Mouse (Mus musculus) kidney, postnatal 10 days (tissue): ENCODE measurements around the gene Armc7.
"Not testable (repeated sequence)": the region's sequence is repeated elsewhere in the genome, so short reads cannot be mapped to it uniquely, and the experiment has no call there.

Experiments used
- DNase-seq: peaks from one replicate; pipeline ENCODE4 v3.0.0; 2021; ENCODE audit warnings: mixed read lengths

The Armc7 gene

DNA sequence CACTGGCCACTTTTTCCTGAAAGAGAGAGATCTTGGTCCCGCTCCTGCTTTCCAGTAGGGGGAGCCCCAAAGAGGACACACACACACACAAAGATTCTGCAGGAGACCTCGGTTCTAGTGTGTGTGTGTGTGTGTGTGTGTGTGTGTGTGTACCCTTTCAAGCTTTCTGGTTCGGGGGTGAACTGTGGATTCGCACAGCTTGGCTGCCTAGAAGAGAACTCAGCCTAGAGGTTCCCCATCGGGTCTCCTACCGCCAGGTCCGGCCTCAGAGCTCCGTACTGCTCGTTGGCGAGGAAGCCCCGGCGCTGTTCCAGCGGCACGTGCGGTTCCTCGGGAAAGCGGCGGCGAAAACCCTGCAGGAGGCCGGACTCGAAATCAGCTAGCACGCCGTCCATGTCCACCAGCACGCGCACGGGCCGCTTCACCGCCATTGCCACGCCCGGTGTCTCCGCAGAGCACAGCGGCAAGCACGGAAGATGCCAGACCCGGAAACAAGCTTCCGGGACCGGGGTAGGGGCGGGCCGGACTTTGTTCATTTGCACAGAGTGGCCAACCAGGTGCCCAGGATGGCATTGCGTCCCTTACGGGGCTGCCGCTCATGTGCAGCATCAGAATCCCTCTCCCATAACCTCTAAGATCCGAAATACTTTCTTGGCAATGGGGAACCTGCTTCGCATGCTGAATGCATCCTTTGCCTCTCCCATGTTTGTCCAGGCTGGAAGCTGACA is 16.1 kb downstream of the Armc7 start, which contains the start of gene Nt5c:
TSS of gene Nt5c (minus strand) at position 507 of the 728 bp plus-strand sequence.
- DNase-seq = peak; percentile 86

DNA sequence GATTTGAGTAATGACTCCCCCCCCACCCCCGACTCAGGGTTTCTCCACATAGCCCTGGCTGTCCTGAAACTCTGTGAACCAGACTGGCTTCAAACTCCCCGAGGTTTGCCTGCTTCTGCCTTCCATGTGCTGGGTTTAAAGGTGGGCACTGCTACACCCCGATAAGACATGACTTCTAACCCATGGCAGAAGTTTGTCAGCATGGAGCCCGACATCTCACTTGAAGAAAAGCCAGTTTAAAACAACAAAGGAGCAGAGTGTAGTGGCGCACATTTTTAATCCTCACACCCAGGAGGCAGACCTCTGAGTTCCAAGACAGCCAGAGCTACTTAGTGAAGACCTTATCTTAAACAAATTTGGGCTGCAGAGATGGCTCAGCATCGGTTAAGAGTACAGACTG is 16.9 kb downstream of the Armc7 start:
- DNase-seq = no peak

DNA sequence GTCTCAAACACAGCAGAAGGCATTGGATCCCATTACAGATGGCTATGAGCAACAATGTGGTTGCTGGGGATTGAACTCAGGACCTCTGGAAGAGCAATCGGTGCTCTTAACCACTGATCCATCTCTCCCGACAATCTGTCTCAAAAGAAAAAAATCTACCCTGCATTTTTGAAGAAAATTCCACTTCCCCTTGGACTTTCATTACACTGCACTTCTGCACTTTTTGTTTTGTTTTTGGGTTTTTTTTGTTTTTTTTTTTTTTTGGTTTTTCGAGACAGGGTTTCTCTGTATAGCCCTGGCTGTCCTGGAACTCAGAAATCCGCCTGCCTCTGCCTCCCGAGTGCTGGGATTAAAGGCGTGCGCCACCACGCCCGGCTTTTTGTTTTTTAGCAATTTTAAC is 21.1 kb downstream of the Armc7 start:
- not testable (repeated sequence) for DNase-seq

DNA sequence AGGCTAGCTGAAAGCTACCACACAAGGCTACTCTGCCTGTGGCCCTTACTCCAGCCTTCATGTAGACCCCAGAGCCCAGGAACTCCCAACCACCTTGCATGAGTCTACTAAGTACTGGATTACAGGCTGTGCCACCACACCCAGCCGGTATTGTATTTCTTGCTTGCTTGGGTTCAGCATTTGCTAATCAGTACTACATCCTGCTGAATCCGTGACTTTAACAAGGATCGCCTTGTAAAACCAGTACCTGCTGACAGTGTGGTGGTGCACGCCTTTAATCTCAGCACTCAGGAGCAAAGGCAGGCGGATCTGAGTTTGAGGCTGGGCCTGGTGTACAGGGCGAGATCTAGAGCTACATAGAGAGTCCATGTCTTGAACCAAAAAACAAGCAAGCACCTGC is 27.2 kb downstream of the Armc7 start:
- DNase-seq = no peak

DNA sequence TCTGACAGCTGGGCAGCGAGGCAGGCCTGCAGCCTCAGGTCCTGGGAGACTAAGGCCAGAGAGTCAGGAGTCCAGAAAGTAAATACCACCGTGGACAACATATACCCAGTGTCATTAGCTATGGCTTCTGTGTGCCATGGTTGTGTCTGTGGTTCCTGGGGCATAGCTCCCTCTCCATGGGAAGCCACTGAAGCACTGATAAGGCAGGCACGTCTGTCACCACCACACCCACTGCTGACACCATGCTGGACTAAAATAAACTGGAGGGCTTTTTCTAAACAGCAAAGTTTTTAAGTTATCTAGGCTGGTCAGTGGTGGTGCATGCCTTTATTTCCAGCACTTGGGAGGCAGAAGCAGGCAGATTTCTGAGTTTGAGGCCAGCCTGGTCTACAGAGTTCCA is 31.1 kb downstream of the Armc7 start:
- DNase-seq = no peak

DNA sequence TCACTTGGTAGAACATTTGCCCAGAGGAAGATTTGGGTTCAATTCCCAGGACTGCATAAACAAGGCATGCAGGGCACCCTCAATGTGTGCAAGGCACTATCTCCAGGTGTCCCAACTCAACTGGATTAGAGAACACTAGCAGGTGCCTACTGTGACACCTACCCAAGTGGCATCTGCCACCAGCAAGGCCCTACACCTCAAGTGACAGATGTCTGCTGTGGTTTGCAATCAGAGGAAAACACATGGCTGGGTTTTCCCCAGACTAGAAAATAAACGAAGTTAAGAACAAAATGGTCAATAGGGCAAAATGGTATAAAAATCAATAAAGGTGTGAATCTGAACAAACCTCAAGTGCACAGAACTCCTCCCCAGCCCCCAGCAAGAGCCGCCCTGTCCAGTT is 32.6 kb downstream of the Armc7 start:
- DNase-seq = no peak

DNA sequence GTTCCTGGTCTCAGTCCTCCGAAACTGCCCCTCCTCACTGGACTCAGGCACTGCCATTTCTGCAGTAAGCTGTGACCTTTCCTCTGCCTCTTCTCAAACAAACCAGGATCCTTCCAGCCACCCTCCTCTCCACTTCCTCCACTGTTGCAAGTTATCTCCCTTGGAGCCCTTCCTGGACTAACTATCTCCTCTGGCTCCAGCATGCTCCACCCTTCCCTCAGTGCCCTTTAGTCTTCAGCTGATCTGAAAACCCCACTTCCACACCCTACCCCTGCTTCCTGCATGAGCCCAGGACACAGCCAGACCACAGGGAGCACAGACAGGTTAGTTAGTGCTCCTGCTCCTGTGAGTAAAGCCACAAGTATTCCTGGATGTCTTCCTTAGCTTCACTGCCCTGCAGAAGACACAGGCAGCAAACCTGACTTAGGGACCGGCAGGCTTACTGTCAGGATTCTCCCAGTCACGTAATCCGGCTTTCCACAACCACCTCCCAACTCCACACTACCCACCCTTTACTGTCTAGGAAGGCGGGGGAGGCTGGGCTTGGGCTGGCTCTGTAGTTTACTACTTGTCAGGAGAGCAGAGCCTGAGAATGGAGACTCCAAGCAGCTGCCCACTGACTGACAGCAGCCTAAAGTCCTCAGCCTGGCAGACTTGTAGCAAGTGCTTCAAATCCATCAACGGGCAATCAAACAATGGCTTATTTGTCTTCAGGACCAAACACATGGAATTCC is 34.5 kb downstream of the Armc7 start:
- no peak for DNase-seq

DNA sequence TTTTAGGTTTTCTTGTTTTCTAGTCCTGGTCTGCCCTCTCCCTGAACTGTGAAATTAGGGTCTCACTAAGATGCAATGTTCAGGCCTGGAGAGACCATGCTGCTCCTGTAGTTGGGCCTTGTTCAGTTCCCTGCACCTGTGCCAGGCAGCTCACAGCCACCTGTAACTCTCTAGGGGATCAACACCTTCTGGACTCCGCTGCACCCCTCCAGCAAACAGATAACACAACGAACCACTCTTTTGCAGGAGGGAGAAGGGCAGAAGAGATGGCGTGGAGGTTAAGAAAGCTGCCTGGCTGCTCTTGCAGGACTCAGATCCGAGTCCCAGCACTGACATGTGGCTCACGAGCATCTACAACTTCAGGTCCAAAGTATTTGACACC is 35.0 kb downstream of the Armc7 start:
- no peak for DNase-seq

DNA sequence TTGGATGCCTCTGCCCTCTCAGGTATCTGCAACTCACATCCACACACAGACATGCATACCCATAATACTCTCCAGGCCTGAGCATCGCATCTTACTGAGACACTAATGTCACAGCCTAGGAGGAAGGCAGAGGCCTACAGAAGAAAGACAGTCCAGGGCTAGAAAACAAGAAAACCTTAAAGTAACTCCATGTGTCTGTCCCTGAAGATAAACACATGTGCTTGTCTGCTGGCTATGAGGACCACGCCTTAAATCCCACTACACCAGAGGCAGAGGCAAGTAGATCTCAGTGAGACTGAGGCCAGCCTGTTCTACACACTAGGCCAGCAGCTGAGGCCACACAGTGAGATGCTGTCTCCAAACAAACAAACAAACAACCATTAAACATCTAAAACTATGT is 35.7 kb downstream of the Armc7 start:
- no peak for DNase-seq

DNA sequence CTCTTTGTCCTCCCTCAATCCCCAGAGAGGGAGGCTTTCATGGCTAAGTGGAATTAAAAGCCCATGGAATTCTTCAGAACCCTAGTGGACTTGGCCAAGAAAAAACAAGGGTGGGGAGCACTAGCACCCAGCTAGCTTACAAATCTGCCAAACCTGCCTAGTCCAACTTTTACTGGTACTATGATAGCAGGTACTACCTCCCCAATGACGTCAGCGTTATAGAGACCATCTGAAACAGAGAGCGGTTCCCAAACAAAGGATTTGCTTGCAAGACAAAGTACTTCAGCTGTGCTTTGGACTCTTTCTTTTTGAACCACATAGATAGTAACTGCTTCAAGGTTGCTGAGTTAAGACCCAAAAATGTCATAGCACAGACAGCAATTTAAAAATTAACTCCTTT is 36.5 kb downstream of the Armc7 start:
- no peak for DNase-seq

DNA sequence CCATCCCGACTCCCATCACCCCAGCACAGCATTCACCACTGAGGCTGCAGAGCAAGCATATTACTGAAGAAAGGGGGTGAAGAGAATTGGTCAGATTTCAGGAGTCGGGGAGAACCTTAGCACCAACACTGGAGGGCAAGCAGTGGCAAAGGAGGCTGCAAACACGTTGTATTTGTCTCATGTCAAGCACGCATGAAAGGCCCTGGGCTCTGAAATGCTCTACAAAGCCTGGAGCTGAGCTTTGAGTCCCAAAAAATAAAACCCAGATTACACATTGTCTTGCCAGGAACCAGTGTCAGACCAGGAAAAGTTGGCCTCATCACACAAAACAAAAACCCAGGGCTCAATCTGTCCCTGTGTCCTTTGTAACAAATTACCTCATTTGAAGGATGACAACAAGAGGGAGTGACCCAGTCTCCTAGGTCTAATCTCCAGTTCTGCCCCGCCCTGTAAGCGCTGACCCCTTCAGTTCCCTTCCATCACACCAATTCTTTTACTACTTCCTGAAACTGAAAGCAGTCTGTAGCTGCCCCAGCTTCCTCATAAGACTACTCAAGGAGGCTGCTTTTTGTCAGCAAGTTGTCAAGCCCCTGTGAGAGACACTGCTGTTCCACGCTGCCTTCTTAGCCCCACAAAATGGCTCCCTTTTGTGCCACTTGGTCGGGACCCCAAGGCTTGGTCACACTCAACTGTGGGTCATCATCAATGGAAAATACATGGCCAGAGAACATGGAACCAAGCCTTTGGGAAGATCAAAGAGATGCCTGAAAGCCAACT is 37.1 kb downstream of the Armc7 start:
- DNase-seq = no peak

DNA sequence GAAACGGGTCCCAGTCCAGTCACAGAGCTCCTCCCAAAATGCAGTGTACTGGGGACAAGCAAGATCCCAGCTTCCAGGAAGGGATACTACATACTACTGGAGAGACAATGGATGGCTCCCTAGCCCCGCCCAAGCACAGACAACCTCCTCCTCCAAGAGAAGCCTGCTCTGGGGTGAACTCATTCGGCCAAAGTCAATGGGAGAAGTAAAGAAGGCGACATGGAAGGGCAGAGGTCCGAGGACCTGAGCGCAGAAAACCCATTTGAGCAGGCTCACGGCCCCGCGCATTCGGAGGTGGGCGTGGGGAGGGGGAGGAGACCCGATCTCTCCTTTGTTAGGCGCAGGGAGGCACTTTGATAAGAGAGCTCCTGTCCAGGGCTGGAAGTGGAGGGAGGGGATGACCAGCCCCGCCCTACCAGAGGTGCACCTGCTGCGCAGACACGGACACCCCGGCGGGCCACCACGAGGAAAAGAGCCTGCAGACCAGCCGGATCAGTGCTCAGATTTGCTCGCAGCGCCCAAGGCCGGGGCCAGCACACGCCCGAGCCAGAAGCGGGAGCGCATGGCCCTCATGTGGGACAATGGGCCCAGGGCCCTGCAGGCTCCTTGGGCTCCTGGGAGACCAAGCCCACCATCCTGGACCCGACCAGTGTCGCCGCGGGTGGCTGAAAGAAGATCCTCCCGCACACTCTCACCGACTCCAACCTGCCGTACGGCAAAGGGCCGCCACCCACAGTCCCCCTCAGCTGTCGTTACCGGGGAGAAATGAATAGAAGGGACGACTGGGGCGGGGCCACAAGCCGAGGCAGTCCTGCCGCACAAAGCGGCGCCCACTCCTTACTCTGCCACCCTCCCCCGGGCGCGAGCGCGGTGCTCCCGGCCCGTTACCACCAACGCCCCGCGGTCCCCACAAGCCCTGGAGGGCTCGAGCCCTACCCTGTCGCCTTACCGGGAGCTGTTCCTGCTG is 38.1 kb downstream of the Armc7 start:
- peak; percentile 59 for DNase-seq

DNA sequence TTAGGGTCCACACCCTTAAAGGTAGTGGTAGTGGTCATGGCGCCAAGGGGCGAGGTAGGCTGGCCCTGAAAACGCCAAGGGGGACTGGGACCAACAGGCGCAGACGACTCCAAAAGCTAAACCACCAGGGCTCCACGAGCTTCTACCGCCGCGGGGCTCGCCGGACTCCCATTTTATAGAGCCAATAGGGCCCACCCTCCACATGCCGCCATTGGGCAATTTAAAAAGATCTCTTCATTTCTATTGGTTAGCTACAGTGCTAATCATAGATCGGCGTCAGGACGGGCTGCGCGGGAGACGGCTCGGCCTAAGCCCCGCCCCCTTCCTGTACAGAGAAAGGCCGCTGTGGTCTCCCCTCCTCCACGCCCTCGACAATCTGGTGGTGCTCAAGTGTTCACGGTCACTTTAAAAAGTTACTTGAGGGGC is 38.8 kb downstream of the Armc7 start, which contains the start of gene Jpt1:
TSS of gene Jpt1 (minus strand) at position 150 of the 426 bp plus-strand sequence.
- peak; percentile 98 for DNase-seq

DNA sequence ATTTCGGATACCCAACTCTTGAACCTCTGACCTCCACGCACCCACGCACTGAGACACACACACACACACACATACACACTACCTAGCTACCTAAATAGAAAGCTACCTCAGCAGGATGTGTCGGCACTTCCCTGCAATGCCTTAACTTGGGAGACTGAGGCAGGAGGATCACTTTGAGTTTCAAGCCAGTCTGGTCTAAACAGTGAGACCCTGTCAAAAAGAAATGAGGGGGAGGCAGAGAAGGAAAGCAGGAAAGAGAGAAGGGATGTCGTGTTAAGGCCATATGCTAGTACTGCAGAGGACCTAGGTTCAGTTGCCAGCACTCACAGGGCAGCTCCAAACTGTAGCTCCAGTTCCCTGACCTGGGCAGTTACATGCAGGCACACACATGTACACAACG is 39.6 kb downstream of the Armc7 start:
- DNase-seq = no peak

DNA sequence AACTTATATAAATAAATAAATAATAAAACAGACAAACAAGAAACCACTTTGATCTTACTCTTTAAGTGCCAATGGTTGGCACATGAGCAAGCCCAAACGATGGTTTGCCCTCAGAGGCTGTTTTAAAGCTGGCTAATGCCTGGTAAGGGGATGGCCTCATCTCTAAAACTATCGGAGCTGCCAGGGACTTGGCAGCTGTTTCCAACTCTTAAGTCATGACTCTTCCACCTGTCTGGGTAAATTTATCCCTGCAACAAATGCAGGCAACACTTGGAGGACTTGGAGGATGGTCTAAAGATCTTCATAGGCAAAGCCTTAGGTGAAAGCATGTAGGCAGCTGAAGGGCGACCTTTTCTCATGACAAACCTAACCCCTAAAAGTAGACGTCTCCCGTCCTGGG is 41.5 kb downstream of the Armc7 start:
- DNase-seq = no peak

DNA sequence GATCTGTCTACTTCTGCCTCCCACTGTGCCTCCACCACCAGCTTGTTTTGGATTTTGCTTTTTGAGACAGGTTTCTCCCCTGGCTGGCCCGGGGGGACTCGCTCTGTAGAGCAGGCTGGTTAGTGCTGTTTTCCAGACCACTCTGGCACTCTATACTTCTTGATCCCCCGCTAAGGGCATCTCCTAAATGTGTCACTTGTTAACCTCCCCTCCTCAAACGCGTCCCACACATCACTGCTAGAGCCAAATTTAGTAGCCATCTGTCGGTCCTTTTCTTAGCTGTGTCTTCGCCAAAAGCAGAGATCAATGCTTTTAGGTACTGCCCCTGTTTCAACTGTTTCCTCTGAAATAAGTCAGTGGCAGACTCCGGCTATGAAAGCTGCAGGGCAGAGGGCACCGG is 43.2 kb downstream of the Armc7 start:
- no peak for DNase-seq

DNA sequence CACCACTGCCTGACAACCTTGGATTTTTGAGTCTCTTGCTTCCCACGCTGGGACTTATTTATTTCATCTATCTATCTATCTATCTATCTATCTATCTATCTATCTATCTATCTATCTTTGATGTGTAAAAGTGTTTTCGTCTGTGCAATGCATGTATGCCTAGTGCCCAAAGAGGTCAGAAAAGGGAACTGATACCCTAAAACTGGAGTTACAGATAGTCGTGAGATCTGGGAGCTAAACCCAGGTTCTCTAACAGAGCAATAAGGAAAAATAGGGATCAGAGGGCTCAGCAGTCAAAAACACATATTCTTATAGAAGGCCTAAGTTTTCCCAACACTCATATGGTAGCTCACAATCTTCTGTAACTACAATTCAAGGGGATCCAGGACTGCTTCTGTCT is 44.1 kb downstream of the Armc7 start:
- no peak for DNase-seq

DNA sequence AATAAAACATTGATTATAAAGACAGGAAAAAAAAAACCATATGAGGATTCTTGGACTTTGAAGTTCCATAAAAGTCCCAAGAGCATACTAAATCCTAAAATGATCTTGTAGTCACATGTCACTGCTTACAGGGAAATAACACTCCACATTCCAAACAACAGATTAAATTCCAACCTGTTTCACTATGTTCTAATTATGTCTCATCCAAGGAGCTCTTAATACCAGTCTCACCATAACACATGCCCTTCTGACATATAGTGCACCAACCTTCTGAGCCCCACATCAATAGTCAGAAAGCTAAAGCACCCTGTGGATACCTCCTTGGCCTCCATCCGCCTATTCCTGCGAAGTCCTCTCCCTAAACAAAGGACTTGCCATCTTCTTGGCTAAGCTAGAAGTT is 44.8 kb downstream of the Armc7 start:
- DNase-seq = no peak

DNA sequence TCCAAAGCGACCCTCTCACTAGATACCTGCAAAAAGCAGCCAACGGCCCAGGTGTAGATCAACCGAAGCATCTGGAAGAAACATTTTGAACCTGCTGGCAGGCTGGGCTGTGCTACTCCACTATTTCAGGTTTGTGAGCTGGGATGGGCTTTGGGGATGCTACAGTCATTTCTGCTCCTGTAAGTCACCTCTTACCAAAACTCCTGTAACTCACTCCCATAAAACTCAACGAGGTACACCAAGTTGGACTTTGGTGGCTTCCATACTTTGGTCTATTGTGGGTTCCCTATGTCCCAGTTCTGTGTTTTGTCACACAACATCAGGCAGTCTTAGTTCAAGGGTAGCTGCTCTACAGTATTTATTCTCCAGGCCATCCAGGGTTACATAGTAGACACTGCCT is 45.6 kb downstream of the Armc7 start:
- no peak for DNase-seq

DNA sequence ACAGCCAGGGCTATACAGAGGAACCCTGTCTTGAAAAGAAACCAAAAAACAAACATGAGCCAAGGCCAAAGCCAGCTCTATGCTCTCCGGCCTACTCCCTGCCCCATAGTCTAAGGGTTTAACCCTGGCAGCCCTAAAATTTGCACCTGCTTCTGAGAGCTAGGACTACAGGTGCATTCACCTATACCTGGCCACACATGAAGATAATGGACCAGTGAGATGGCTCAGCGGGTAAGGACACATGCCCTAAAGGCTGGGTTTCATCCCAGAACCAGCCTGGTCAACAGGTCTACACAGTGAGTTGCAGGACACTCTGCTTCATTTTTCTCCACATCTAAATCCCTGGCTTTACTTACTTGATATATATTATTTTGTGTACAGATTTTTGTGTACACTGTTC is 46.8 kb downstream of the Armc7 start:
- no peak for DNase-seq

DNA sequence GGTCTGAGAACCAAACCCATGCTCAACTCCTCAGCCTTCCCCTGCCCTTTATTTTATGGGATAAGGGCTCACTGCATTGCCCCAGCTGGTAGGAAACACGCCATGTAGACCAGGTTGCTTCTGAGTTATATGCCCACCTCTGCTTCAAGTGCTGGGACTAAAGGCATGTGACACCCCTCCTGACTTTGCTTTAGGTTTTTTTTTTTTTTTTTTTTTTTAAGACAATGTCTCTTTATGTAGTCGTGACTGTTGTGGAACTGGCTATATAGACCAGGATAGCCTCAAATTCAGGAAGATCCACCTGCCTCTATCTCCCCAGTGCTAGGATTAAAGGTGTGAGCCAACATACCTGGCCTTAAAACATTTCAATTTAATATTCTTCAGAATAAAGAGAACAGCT is 47.2 kb downstream of the Armc7 start:
- DNase-seq = no peak

DNA sequence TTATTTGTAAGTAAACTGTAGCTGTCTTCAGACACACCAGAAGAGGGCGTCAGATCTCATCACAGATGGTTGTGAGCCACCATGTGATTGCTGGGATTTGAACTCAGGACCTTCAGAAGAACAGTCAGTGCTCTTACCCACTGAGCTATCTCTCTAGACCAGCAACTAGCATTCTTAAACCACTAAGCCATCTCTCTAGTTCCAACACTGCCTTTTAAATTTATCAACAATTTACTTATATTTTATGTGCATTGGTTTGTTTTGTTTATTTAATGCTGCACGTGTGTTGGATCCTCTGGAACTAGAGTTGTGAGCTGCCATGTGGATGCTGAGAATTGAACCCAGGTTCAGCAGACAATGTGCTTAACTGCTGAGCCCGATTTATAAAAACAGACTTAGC is 51.0 kb downstream of the Armc7 start:
- DNase-seq = not testable (repeated sequence)
